Mouse (Mus musculus) urinary bladder, postnatal 10 days (tissue): ENCODE data around the gene Nkg7.

Experiments
- DNase-seq: peaks from one replicate; pipeline ENCODE4 v3.0.0; 2022; ENCODE audit warnings: low spot score

Nkg7 gene

GRCm38 (mm10) chr7:43447801-43448200, 10.9 kb downstream of the Nkg7 start:
- no peak for DNase-seq

DNA sequence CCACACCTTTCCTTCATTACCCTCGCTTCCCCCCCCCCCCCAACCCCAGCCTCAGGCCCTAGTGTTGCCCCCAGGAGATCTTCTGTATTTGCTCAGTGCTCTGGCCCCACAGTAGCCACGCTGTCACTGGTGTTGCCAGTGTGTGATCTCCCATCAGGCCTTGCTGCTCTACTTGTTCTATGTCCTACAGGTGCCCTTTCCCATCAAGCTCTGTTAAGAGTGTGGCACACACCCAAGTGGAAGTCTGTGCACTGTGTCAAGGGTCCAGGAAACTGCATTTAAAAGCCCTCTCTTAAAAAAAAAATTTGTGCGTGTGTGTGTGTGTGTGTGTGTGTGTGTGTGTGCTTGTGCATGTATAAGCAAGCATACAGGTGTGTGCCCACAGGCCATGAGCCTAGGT, 11.4 kb downstream of the Nkg7 start:
- DNase-seq, result no peak

DNA sequence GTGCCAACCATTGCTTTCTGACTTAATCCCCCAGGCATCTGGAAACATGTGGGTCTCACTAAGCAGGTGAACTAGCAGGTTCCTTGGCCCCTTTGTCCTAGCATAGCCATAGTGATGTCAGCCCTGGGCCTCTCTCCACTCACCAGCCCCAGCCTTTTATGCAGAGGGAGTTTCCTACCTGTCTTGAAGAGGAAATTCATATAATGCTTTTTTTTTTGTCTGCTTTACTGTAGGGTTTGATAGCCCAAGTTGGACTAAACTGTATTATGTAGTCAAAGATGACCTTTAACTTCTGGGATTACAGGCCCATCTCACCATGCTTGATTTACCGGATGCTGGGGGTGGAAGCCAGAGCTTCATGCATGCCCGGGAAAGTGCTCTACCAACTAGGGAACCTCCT, 12.9 kb downstream of the Nkg7 start:
- DNase-seq, result no peak

DNA sequence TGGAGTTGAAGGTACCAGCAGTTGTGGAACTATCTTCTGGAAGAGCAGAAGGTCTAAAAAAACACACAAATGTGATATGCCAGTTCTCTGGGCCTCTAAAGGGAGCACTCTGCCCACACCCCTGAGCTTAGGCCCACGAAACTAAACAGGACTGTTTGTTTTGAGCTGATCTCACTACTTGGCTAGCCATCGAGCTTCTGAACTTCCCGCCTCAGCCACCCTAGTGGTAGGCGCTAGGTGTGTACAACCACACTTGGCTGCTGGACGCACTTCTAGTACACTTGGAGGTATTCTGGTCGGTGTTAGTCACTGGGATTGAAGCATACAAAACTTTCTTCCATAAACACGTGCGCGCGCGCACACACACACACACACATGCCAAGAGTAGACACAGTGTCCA, 14.9 kb downstream of the Nkg7 start:
- DNase-seq, result no peak

GRCm38 (mm10) chr7:43452609-43453008, 15.7 kb downstream of the Nkg7 start:
- DNase-seq, result no peak

DNA sequence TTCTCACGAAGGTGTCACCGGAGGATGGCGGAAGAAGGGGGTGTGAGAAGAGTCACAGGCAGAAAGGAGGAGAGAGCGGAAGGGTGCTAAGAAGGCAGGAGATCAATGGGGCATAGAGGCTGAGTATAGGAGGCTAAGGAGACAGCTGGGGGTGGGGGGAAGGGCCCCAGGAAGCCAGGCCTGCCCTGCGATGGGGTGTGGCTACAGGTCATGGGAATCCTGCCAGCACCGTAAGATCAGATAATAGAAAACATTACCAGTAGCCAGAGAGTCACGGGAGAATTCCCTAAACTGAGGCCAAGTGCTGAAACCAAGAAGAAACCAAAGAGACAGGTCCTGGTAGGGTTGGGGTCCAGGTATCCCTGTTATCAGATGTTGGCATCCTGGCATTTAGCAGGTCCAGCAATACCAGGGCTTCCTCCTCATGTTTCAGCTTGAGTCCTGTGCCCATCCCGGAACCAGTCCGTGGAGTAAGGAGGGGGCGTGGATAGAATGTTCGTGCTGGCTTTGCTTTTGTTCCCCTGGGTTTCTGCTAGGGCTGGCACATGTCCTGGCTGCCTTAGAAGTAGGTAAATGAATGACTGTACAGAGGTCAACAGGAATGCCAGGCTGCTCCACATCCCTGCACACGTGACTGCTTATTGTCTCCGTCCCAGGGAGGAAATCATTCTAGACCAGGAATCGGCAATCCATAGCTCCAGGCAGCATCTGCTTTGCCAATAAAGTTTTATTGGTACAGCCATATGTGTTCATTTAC, 16.9 kb downstream of the Nkg7 start:
- no peak for DNase-seq

- no peak for DNase-seq
These were observed 17.5 kb downstream of the Nkg7 start for GRCm38 (mm10) chr7:43454371-43454770.

- no peak for DNase-seq
These were observed 26.0 kb downstream of the Nkg7 start, which contains the start of gene Vsig10l for GRCm38 (mm10) chr7:43462851-43463250. Gene Vsig10l (plus strand): TSS chr7:43463151.

GRCm38 (mm10) chr7:43463976-43464375, 27.1 kb downstream of the Nkg7 start:
- no peak for DNase-seq

GRCm38 (mm10) chr7:43464864-43465343, 28.0 kb downstream of the Nkg7 start:
- no peak for DNase-seq

DNA sequence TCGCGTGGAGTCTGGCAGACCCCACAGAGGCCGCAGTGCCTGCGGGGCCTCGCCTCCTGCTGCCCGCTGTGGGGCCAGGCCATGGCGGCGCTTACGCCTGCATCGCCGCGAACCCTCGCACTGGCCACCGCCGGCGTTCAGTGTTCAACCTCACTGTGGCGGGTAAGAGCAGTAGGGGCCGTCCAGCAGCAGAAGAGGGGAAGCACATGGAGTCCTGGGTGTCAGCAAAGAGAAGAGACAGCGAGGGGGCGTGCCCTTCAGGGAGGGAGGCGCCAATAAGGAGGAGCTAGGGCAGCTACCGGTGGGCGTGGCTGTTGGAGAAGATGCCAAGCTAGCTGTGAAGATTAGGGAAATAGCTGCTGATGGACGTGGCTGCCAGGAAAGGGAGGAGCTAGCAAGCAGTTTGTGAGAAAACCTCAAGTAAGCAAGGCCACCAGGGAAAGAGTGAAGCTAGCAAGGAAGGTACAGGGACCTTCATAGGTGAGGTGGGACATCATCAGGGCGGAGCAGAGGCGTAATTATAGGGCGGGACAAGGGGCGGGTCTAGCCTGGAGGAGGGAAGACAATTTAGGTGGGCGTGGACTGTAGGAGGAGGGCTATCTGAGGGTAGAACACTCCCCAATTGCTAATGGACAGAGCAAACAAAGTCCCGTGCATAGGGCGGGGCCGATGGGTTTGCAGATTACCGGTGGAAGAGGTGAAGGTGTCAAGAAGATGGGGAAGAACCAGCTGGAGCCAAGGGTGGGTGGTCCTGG, 28.6 kb downstream of the Nkg7 start:
- peak; percentile 43 for DNase-seq

- DNase-seq, result peak; percentile 49
These were observed 29.3 kb downstream of the Nkg7 start for GRCm38 (mm10) chr7:43466099-43466694.

DNA sequence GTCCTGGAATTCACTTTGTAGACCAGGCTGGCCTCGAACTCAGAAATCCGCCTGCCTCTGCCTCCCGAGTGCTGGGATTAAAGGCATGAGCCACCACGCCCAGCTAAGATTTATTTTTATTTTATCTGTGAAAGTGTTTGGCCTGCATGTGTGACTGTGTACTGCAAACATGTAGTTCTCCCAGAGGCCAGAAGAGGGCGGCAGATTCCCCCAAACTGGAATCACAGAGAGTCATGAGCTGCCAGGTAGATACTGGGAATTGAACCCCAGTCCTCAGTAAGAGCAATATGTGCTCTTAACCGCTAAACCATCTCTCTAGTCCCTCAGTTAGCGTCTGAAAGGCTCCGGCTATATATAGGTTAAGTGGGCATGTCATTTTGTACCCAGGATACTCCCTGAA, 33.5 kb downstream of the Nkg7 start:
- DNase-seq, result no peak

DNA sequence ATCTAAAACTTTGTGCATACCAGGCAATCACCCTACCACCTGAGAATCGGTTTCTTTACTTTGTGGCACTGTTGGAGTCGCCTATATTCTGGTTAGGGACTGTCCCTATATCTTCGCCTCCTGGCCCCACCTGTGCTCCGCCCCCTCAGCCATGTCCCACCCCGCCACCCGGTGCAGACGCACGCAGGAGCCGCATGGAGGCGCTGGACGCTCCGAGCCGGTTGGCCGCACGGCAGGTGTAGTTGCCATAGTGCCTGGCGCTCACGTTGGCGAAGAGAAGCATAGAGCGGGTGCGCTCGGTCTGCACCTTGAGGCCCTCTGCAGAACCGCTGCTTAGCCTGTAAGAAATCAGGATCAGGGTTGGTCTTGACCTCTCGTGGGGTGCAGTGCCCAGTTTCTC, 38.8 kb downstream of the Nkg7 start:
- DNase-seq, result no peak

DNA sequence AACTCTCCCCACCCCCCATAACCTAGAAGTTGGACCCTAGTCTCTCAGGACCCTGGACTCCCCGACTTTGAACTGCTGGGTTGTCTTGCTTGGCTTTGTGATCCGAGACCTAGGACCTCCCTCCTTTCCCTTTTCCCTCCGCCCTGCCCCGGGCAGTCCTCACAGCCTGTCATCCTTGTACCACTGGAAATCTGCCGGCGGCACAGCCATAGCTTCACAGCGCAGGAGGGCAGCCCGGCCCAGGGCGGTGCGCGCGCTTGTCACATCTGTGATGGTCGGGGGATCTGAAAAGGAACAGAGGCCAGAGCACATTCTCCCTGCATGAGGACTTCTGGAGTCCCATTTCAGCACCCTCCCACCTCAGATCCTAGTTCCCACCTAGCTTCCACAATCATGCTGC, 39.5 kb downstream of the Nkg7 start:
- no peak for DNase-seq

DNA sequence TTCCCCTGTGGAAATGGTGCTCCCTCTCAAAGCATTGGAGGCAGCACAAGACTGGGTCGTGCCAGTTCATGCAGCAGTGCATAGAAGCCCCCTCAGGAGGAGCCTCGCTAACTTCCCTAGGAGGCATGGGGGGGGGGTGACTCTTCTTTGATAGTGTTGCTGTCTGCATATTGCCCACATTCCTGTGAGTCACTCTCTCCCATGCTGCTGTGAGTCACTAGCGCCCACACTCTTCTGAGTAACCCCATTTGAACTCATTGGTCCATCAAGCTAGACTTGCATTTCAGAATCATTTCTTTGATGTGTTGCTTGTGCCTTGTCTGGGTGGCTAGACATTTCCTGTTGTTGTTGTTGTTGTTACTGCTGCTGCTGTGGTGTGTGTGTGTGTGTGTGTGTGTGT, 44.3 kb downstream of the Nkg7 start:
- no peak for DNase-seq

DNA sequence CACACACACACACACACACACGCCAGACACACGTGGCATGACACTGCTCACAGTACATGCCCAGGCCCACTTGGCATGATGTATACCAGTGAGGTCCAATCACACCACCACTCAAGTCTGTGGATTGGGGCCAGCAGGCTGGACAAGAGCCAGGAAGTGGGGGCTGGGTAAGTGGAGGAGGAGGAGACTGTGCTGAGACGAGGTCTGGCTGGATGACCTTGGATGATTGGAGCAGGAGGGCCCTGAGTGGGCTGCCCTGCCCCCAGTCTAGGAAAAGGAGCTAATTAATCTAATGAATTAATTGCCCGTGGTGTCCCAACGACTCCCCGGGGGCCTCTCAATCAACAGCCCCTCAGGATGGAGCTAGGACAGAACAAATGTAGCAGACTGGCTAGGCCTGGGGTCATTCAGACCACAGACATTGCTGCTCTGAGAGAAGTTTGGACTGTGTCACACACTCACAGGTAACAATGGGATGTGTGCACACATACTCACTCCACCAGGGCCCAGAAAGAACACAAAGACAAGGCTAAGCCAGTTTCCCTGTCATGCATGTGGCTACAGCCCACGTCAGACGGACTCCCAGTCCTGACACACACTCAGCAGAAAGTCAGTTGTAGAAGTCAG, 45.3 kb downstream of the Nkg7 start:
- no peak for DNase-seq

DNA sequence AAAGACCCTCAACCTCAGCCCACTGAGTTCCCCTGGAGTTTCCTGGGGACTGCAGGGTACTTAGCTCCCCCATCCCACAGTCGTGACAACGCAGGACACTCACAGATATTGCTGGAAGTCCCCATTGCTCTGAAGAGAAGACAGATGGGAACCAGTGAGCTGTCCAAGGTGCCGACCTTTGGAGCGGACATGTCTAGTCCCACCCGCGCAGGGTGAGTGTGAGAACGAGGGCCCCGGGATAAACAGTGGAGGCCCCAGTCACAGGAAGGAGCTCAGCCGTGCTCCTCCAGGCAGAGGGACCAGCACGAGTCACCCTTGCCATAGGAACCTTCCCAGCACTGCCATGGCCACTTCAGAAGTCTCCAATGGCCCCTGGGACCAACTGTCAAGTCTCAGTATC, 46.4 kb downstream of the Nkg7 start:
- DNase-seq, result no peak
